8 mouse cellular contexts compared by ENCODE assay signal in the genomic region with DNA sequence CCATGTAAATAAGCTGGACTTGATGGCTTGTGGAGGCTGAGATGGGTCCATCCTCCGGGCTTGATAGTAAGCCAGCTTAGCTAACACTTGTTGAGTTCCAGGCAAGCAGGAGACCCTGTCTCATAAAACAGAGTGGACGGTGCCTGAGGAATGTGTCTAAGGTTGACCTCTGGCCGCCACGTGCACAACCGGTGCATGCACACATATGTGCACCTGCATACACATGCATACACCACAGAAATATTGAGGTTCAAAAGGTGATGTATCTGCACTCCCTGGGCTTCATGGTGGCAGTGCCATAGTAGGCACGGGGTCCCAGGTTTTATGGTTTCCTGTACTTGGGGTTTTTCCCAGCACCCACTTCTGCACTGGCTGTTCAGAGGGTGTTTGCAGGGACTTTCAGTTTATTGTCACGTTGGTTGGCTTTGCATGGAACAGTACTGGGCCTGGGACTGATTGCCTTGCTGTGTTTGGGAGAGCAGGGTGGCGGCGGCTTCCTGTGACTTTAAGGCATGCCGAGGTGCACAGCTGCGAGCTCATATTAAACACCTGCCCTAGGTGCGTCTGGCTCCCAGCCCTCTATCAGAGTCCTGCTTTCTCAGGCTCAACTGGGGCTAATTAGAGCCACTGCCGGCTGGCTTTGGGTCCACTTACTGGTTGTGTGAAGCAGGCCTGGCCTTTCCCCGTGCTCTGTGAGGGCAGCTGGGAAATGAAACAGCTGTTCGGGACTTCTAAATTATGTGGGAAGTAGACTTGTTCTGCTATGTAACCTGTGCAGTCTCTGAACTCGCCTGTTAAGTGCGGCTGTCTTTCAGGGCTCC. TPM values are rescaled to one million over a fixed set of nuclear protein-coding genes. Genes with fewer than 3 reads are reported as not detected.
DNase-seq lines count a peak whose midpoint lies in the region; ATAC-seq and TF ChIP-seq lines count a peak whose summit lies in the region.

No protein-coding gene starts in this region.

- H3K27ac ChIP-seq in forebrain, embryonic 11.5 days (ENCODE audit: low read depth, low read length): 0 out of 2 replicates have a peak overlapping the region, but pooled peaks have one; percentile 25
- H3K27ac ChIP-seq in forebrain, embryonic 15.5 days (replicated peaks): no peak overlapping the region
- H3K27ac ChIP-seq in kidney, adult 2 months (ENCODE audit: insufficient read depth, low read depth, low read length): peak overlapping the region; percentile 68
- peak overlapping the region; percentile 90 for H3K27ac ChIP-seq in macrophage

- no peaks in the 10 kb centered on the region for H3K27me3 ChIP-seq in forebrain, embryonic 11.5 days (ENCODE audit: control insufficient read depth, insufficient read depth, low read length)
- H3K27me3 ChIP-seq in forebrain, embryonic 15.5 days: no peaks in the 10 kb centered on the region
- H3K27me3 ChIP-seq in kidney, adult 2 months (replicated peaks; ENCODE audit: control insufficient read depth, insufficient read depth, low read length): no peaks in the 10 kb centered on the region

- H3K9ac ChIP-seq in forebrain, embryonic 11.5 days (ENCODE audit: low read length): no peak overlapping the region
- H3K9ac ChIP-seq in forebrain, embryonic 15.5 days (replicated peaks): no peak overlapping the region

- no peak for TF ChIP-seq CTCF in kidney, adult 2 months (conservative IDR thresholded peaks at IDR 0.05; ENCODE audit: insufficient read depth, insufficient read length, low read depth, low read length)

- peaks cover 99% of the 10 kb centered on the region for H3K79me2 ChIP-seq in macrophage (ENCODE audit: inconsistent target)

- no peaks in the 10 kb centered on the region for H3K36me3 ChIP-seq in forebrain, embryonic 11.5 days (ENCODE audit: control insufficient read depth, insufficient read depth, low read length)
- no peaks in the 10 kb centered on the region for H3K36me3 ChIP-seq in forebrain, embryonic 15.5 days
- no peaks in the 10 kb centered on the region for H3K36me3 ChIP-seq in kidney, adult 2 months (ENCODE audit: control insufficient read depth, insufficient read depth, low read length)
- H3K36me3 ChIP-seq in macrophage (ENCODE audit: inconsistent target): no peaks in the 10 kb centered on the region

- TF ChIP-seq POLR2A in kidney, adult 2 months (IDR thresholded peaks at IDR 0.05; ENCODE audit: low read depth, low read length): no peak

- ATAC-seq in forebrain, embryonic 11.5 days (replicated peaks; ENCODE audit: low FRiP score): peak; percentile 19
- no peak for ATAC-seq in forebrain, embryonic 15.5 days (replicated peaks)
- ATAC-seq in megakaryocyte-erythroid progenitor cell, adult 5-6 weeks (replicated peaks; ENCODE audit: low FRiP score, low TSS enrichment, poor library complexity, severe bottlenecking): no peak

- 72% methylated on average over 17 of the region's 17 CpGs for WGBS in forebrain, embryonic 11.5 days
- WGBS in forebrain, embryonic 15.5 days: 69% methylated on average over 17 of the region's 17 CpGs
- WGBS in kidney, adult 2 months: 25% methylated on average over 17 of the region's 17 CpGs
- WGBS in macrophage (ENCODE audit: missing documents): 58% methylated on average over 17 of the region's 17 CpGs

- DNase-seq in forebrain, embryonic 11.5 days (ENCODE audit: low spot score): peak; percentile 57
- DNase-seq in embryo, embryonic 11 days: peak; percentile 58
- peak; percentile 73 for DNase-seq in kidney, adult 2 months
- no peak for DNase-seq in layer of hippocampus, adult 9-10 months (ENCODE audit: low spot score)
- no peak for DNase-seq in urinary bladder, adult 18-20 months (ENCODE audit: low spot score in 2 of 2)

- H3K4me2 ChIP-seq in forebrain, embryonic 11.5 days (ENCODE audit: low read depth, low read length, severe bottlenecking): no peak overlapping the region
- no peak overlapping the region for H3K4me2 ChIP-seq in forebrain, embryonic 15.5 days (replicated peaks)

- H3K4me1 ChIP-seq in forebrain, embryonic 11.5 days (replicated peaks; ENCODE audit: control insufficient read depth, insufficient read depth, low read length): peaks cover 15% of the 10 kb centered on the region
- peaks cover 14% of the 10 kb centered on the region for H3K4me1 ChIP-seq in forebrain, embryonic 15.5 days
- H3K4me1 ChIP-seq in kidney, adult 2 months (ENCODE audit: control insufficient read depth, insufficient read depth, low read length): peaks cover 36% of the 10 kb centered on the region

- no peak overlapping the region for H3K4me3 ChIP-seq in forebrain, embryonic 11.5 days (ENCODE audit: low read depth, low read length)
- H3K4me3 ChIP-seq in forebrain, embryonic 15.5 days: no peak overlapping the region
- no peak overlapping the region for H3K4me3 ChIP-seq in kidney, adult 2 months (ENCODE audit: insufficient read depth, low read depth, low read length)
- H3K4me3 ChIP-seq in macrophage (ENCODE audit: inconsistent target): no peak overlapping the region

- no peaks in the 10 kb centered on the region for H3K9me3 ChIP-seq in forebrain, embryonic 11.5 days (ENCODE audit: control insufficient read depth, low read length)
- H3K9me3 ChIP-seq in forebrain, embryonic 15.5 days: no peaks in the 10 kb centered on the region

RNA-seq across cellular contexts. Expression of a gene that starts 19.5 kb away (rescaled TPM):
- polyA plus RNA-seq in forebrain, embryonic 11.5 days (2014; fragmentation: Nextera tagmentation; extraction: Ambion mirVana): 41.9 and 45.7 TPM in 2 replicates
- 30.5 and 36.1 TPM in 2 replicates for polyA plus RNA-seq in forebrain, embryonic 15.5 days (2015; fragmentation: Nextera tagmentation; extraction: Ambion mirVana)
- 128 and 144 TPM in 2 replicates for polyA plus RNA-seq in kidney, adult 2 months (2012; rRNA removed)
- 10 to 100 TPM in 25 of 26 experiments, 1 to 10 TPM in 1; 7.3 to 55.5 (median 28.3) TPM for total RNA-seq in macrophage (2018; cell fraction: chromatin; rRNA removed)
- total RNA-seq in macrophage (2018; cell fraction: cytosol; rRNA removed): 100 to 1,000 TPM; 125 to 174 (median 149) TPM
- total RNA-seq in macrophage (2018; cell fraction: nucleus; rRNA removed): 100 to 1,000 TPM in 4 of 26 experiments, 10 to 100 TPM in 22; 40.3 to 121 (median 76.1) TPM
- polyA plus RNA-seq in macrophage (2018): 131 to 142 TPM (median 142 TPM) in 3 replicates
- total RNA-seq in megakaryocyte-erythroid progenitor cell, adult 5-6 weeks (2014; fragmentation: Nextera tagmentation): 4.3 and 13.0 TPM in 2 replicates
- total RNA-seq in megakaryocyte-erythroid progenitor cell, adult 5-6 weeks (2017): 3.0 and 6.8 TPM in 2 replicates

Comparison
In these comparisons a context has a peak if more than half of its experiments do, and no peak if none do; other contexts are left out.
1. DNase-seq: peak in forebrain, embryonic 11.5 days (single experiment), embryo, embryonic 11 days (single experiment) and kidney, adult 2 months (single experiment); none in layer of hippocampus, adult 9-10 months (single experiment) and urinary bladder, adult 18-20 months (0 of 2).